Mouse (Mus musculus) brain, embryonic 18.5 days (tissue): ENCODE results near the gene Hoxa6.

Source experiments
- DNase-seq: peaks from one replicate; pipeline ENCODE4 v3.0.0-alpha.2; 2012; ENCODE audit warnings: low read depth, low spot score

Hoxa6 gene

GRCm38 (mm10) chr6:52201269-52201668 is 7.3 kb downstream of the Hoxa6 start:
- DNase-seq: no peak

GRCm38 (mm10) chr6:52200751-52201250 is 7.7 kb downstream of the Hoxa6 start:
- no peak for DNase-seq

GRCm38 (mm10) chr6:52200073-52200750 is 8.3 kb downstream of the Hoxa6 start:
- DNase-seq: no peak

GRCm38 (mm10) chr6:52197271-52197670 is 11.3 kb downstream of the Hoxa6 start:
- no peak for DNase-seq

- DNase-seq: no peak
Measured at GRCm38 (mm10) chr6:52196811-52197210, 11.7 kb downstream of the Hoxa6 start.

GRCm38 (mm10) chr6:52194690-52195089 is 13.8 kb downstream of the Hoxa6 start:
- no peak for DNase-seq

- DNase-seq: no peak
Measured at GRCm38 (mm10) chr6:52191860-52192550, 16.5 kb downstream of the Hoxa6 start.

GRCm38 (mm10) chr6:52190906-52191810 is 17.4 kb downstream of the Hoxa6 start, which contains the start of gene Hoxa4:
Gene Hoxa4 (minus strand): TSS chr6:52191753.
- DNase-seq: no peak

- no peak for DNase-seq
Measured at GRCm38 (mm10) chr6:52190410-52190809, 18.1 kb downstream of the Hoxa6 start.

GRCm38 (mm10) chr6:52189909-52190308 is 18.6 kb downstream of the Hoxa6 start:
- no peak for DNase-seq

GRCm38 (mm10) chr6:52189172-52189591 is 19.3 kb downstream of the Hoxa6 start:
- no peak for DNase-seq

GRCm38 (mm10) chr6:52186500-52186899 is 22.0 kb downstream of the Hoxa6 start:
- DNase-seq: no peak

- DNase-seq: no peak
Measured at GRCm38 (mm10) chr6:52185834-52186233, 22.7 kb downstream of the Hoxa6 start.

GRCm38 (mm10) chr6:52185222-52185621 is 23.3 kb downstream of the Hoxa6 start:
- no peak for DNase-seq

- no peak for DNase-seq
Measured at GRCm38 (mm10) chr6:52184668-52185067, 23.9 kb downstream of the Hoxa6 start.

GRCm38 (mm10) chr6:52183311-52184080 is 25.0 kb downstream of the Hoxa6 start:
- DNase-seq: no peak

GRCm38 (mm10) chr6:52182793-52183192 is 25.7 kb downstream of the Hoxa6 start:
- DNase-seq: no peak

GRCm38 (mm10) chr6:52182030-52182429 is 26.5 kb downstream of the Hoxa6 start:
- no peak for DNase-seq

GRCm38 (mm10) chr6:52180726-52181125 is 27.8 kb downstream of the Hoxa6 start:
- DNase-seq: no peak

- no peak for DNase-seq
Measured at GRCm38 (mm10) chr6:52180213-52180710, 28.3 kb downstream of the Hoxa6 start.

GRCm38 (mm10) chr6:52179690-52180089 is 28.8 kb downstream of the Hoxa6 start:
- no peak for DNase-seq
